In the genomic region with DNA sequence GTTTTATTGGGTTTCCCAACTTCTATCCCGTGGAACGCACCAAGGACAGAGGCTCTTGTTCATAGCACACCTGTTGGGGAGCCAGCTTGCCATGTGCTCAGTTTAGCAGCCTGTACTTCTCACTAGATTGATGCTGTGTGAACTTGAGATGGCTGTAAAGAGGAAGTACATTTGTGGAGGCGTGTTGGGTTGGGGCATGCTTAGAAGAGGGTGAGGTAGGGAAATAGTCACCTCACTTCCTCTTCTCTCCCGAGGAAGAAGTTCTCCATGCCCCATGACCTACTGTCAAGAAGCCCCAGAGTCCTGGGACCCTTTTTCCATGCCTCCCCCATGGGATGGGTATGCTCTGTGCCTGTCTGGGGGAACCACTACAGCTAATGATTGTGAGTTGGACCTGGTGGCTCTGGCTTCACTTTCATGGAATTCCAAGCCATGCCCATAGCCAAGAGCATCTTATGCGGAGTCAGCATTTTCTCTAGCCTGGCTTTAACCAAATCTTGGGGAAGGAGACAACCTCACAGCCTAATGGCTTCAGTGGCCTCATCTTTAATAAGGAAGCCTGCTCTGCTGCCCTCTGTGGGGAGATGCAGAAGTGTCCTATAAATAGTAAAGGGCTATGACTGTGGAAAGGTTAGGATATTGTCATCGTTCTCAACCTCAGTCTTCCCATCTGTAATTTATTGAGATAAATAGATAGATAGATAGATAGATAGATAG, we compare ENCODE assay signal across 12 mouse cellular contexts. TPM values are rescaled to one million over a fixed set of nuclear protein-coding genes. Genes with fewer than 3 reads are reported as not detected.
A peak's percentile ranks its signal among the peaks of the same experiment; 100 is the strongest.
DNase-seq lines count a peak whose midpoint lies in the region; ATAC-seq and TF ChIP-seq lines count a peak whose summit lies in the region.
"Had no signal": no experiment of that assay in that cellular context is flagged by ENCODE, and none has a peak within 500 bp of the region (broad histone marks: within the 10 kb centered on the region; RNA-seq: fewer than 3 reads in every experiment).

No protein-coding gene starts in this region.

- DNase-seq in lung, embryonic 14.5 days = no peak
- no peak for DNase-seq in lung, postnatal 4 days
- DNase-seq in CH12.LX (ENCODE audit: extremely low read depth) = no peak
- peak; percentile 30 for DNase-seq in thymus, postnatal 14 days
- DNase-seq in urinary bladder, postnatal 14 days (ENCODE audit: low spot score) = no peak
- DNase-seq in cerebellum, postnatal 36 days = no peak
- DNase-seq: embryo, embryonic 11 days; gastrocnemius, postnatal 10 days had no signal

- H3K79me2 ChIP-seq in CH12.LX (replicated peaks; ENCODE audit: control insufficient read depth, extremely low read depth, insufficient read depth, poor library complexity, severe bottlenecking) = no peaks in the 10 kb centered on the region

- no peak overlapping the region for H3K4me3 ChIP-seq in lung, embryonic 14.5 days (ENCODE audit: low read depth, low read length)
- no peak overlapping the region for H3K4me3 ChIP-seq in CH12.LX (replicated peaks in 1 of 3; ENCODE audit: low read depth in 2 of 3, low read length in 2 of 3, poor library complexity in 1 of 3)
- H3K4me3 ChIP-seq: forebrain, embryonic 10.5 days; midbrain, embryonic 13.5 days had no signal

- no peak overlapping the region for H3K4me2 ChIP-seq in lung, embryonic 14.5 days
- no peak overlapping the region for H3K4me2 ChIP-seq in CH12.LX (ENCODE audit: insufficient read depth, low read depth, poor library complexity, severe bottlenecking)
- H3K4me2 ChIP-seq: midbrain, embryonic 13.5 days had no signal

- WGBS in lung, embryonic 14.5 days = 76% methylated on average over 6 of the region's 6 CpGs

- no peaks in the 10 kb centered on the region for H3K4me1 ChIP-seq in lung, embryonic 14.5 days (ENCODE audit: insufficient read depth)
- H3K4me1 ChIP-seq in CH12.LX (ENCODE audit: control insufficient read depth in 1 of 2, insufficient read depth in 2 of 2) = peaks cover 19 to 37% of the 10 kb centered on the region in 2 experiments; a peak in 3 of 4 replicates
- H3K4me1 ChIP-seq: midbrain, embryonic 13.5 days had no signal

- H3K27ac ChIP-seq in lung, embryonic 14.5 days (ENCODE audit: low read depth) = no peak overlapping the region
- 0 out of 2 replicates have a peak overlapping the region, but pooled peaks have one; percentile 39 for H3K27ac ChIP-seq in CH12.LX (ENCODE audit: insufficient read depth, low read depth)
- H3K27ac ChIP-seq: forebrain, embryonic 10.5 days; liver, embryonic 14.5 days; midbrain, embryonic 13.5 days had no signal

- H3K9me3 ChIP-seq in lung, embryonic 14.5 days (ENCODE audit: low read depth, low read length) = no peaks in the 10 kb centered on the region
- H3K9me3 ChIP-seq in CH12.LX (replicated peaks; ENCODE audit: low read length) = no peaks in the 10 kb centered on the region
- H3K9me3 ChIP-seq: forebrain, embryonic 10.5 days; midbrain, embryonic 13.5 days had no signal

- no peak overlapping the region for H3K9ac ChIP-seq in lung, embryonic 14.5 days
- H3K9ac ChIP-seq in CH12.LX (ENCODE audit: insufficient read depth, low read depth) = 0 out of 2 replicates have a peak overlapping the region, but pooled peaks have one; percentile 2
- H3K9ac ChIP-seq: liver, embryonic 14.5 days; midbrain, embryonic 13.5 days had no signal

- H3K36me3 ChIP-seq in lung, embryonic 14.5 days (ENCODE audit: insufficient read depth) = no peaks in the 10 kb centered on the region
- no peaks in the 10 kb centered on the region for H3K36me3 ChIP-seq in CH12.LX (replicated peaks in 1 of 2; ENCODE audit: control insufficient read depth in 1 of 2, insufficient read depth in 1 of 2, low read length in 1 of 2)
- H3K36me3 ChIP-seq: forebrain, embryonic 10.5 days; midbrain, embryonic 13.5 days had no signal

- peak; percentile 31 for TF ChIP-seq CTCF in lung, embryonic 14.5 days (IDR thresholded peaks at IDR 0.05; ENCODE audit: low read depth)
- TF ChIP-seq CTCF in CH12.LX (conservative IDR thresholded peaks at IDR 0.05 in 1 of 2, IDR thresholded peaks at IDR 0.05 in 1 of 2; ENCODE audit: low read depth in 2 of 2, low read length in 2 of 2) = peak in 1 of 2 experiments; percentile 39; a peak in 2 of 4 replicates

- no peak for ATAC-seq in lung, embryonic 14.5 days (ENCODE audit: insufficient read depth)
- peak; percentile 70 for ATAC-seq in common myeloid progenitor, adult 5-6 weeks (replicated peaks; ENCODE audit: low read depth, poor library complexity, severe bottlenecking)
- ATAC-seq: midbrain, embryonic 13.5 days had no signal

- TF ChIP-seq RAD21 in CH12.LX (IDR thresholded peaks at IDR 0.05; ENCODE audit: low read depth, low read length) = no peak

- no peak for TF ChIP-seq EP300 in CH12.LX (IDR thresholded peaks at IDR 0.05; ENCODE audit: low read length)

- dilution Hi-C loops in CH12.LX (cut with MboI; ENCODE audit: extremely low pct_ligation_motif_present, extremely low pct_unique_long_range_greater_than_20kb, low sequenced_read_pairs) = no loop called here

- in situ Hi-C loops in CH12.LX (cut with MboI; ENCODE audit: low pct_ligation_motif_present, low pct_unique_long_range_greater_than_20kb, low sequenced_read_pairs) = no loop called here

- no peaks in the 10 kb centered on the region for H3K27me3 ChIP-seq in lung, embryonic 14.5 days (ENCODE audit: insufficient read depth, low read length)
- no peaks in the 10 kb centered on the region for H3K27me3 ChIP-seq in CH12.LX (replicated peaks)
- H3K27me3 ChIP-seq: midbrain, embryonic 13.5 days had no signal

- 0 out of 2 replicates have a peak, but pooled peaks have one; percentile 21 for TF ChIP-seq POLR2A in CH12.LX (IDR thresholded peaks at IDR 0.05; ENCODE audit: low read depth, low read length)

TF ChIP-seq in CH12.LX, 34 proteins besides CTCF, POLR2A, EP300 and RAD21 (continues in another document):
- TF ChIP-seq RCOR1 (conservative IDR thresholded peaks at IDR 0.05; ENCODE audit: low read depth, low read length) (no peak), ZNF384 (IDR thresholded peaks at IDR 0.05; ENCODE audit: low read depth, low read length) (no peak), E2F4 (IDR thresholded peaks at IDR 0.05; ENCODE audit: insufficient replicate concordance, low read depth, low read length) (no peak), ELF1 (IDR thresholded peaks at IDR 0.05; ENCODE audit: low read depth, low read length) (no peak; the same call in 1 of the 2 replicates), MEF2A (IDR thresholded peaks at IDR 0.05; ENCODE audit: borderline replicate concordance, low read depth, low read length) (peak; percentile 9; the same call in 1 of the 2 replicates), USF1 (IDR thresholded peaks at IDR 0.05; ENCODE audit: low read depth, low read length) (no peak), ZMIZ1 (IDR thresholded peaks at IDR 0.05; ENCODE audit: low read depth, low read length) (no peak), ETS1 (conservative IDR thresholded peaks at IDR 0.05; ENCODE audit: low read depth, low read length) (no peak), ZKSCAN1 (IDR thresholded peaks at IDR 0.05; ENCODE audit: borderline replicate concordance, low read depth, low read length) (no peak), IRF4 (IDR thresholded peaks at IDR 0.05; ENCODE audit: low read depth, low read length) (no peak), SIN3A (IDR thresholded peaks at IDR 0.05; ENCODE audit: low read length) (0 out of 2 replicates have a peak, but pooled peaks have one; percentile 45), HCFC1 (IDR thresholded peaks at IDR 0.05; ENCODE audit: low read depth, low read length) (no peak), CHD2 (IDR thresholded peaks at IDR 0.05; ENCODE audit: low read length) (no peak), BHLHE40 (IDR thresholded peaks at IDR 0.05; ENCODE audit: low read depth, low read length) (0 out of 2 replicates have a peak, but pooled peaks have one; percentile 36), TBP (conservative IDR thresholded peaks at IDR 0.05; ENCODE audit: low read depth, low read length) (no peak), KAT2A (IDR thresholded peaks at IDR 0.05; ENCODE audit: insufficient replicate concordance, low read length) (0 out of 2 replicates have a peak, but pooled peaks have one; percentile 17), MAZ (IDR thresholded peaks at IDR 0.05; ENCODE audit: low read depth, low read length) (no peak), ZC3H11A (IDR thresholded peaks at IDR 0.05; ENCODE audit: low read depth, low read length) (no peak), JUND (conservative IDR thresholded peaks at IDR 0.05; ENCODE audit: low read depth, low read length) (no peak), JUN (IDR thresholded peaks at IDR 0.05; ENCODE audit: insufficient read depth, low read depth, low read length) (no peak), POLR2AphosphoS2 (IDR thresholded peaks at IDR 0.05; ENCODE audit: low read depth, low read length) (no peak), TCF12 (IDR thresholded peaks at IDR 0.05; ENCODE audit: low read depth, low read length) (no peak), GABPA (IDR thresholded peaks at IDR 0.05; ENCODE audit: insufficient replicate concordance, low read depth, low read length) (no peak), MYC (IDR thresholded peaks at IDR 0.05; ENCODE audit: low read depth, low read length) (peak; percentile 79), UBTF (IDR thresholded peaks at IDR 0.05; ENCODE audit: low read depth, low read length) (no peak), SMC3 (IDR thresholded peaks at IDR 0.05; ENCODE audit: low read depth, low read length) (no peak; the same call in 1 of the 2 replicates), MAFK (IDR thresholded peaks at IDR 0.05; ENCODE audit: insufficient replicate concordance, low read length) (peak; percentile 86), CHD1 (IDR thresholded peaks at IDR 0.05; ENCODE audit: low read depth, low read length) (no peak), MXI1 (IDR thresholded peaks at IDR 0.05; ENCODE audit: low read depth, low read length) (peak; percentile 52; the same call in 1 of the 2 replicates), NELFE (IDR thresholded peaks at IDR 0.05; ENCODE audit: low read depth, low read length) (peak; percentile 43; the same call in 1 of the 2 replicates), NRF1 (IDR thresholded peaks at IDR 0.05; ENCODE audit: low read depth, low read length) (peak; percentile 10; the same call in 1 of the 2 replicates)

RNA-seq across cellular contexts. Expression of gene Sash3, which starts 18.6 kb away (rescaled TPM):
- 2.1 and 2.6 TPM in 2 replicates for polyA plus RNA-seq in lung, embryonic 14.5 days (2014; fragmentation: Nextera tagmentation; extraction: Ambion mirVana)
- total RNA-seq in CH12.LX (2012; rRNA removed) = 88.9 and 96.3 TPM in 2 replicates
- total RNA-seq in CH12.LX (2014; rRNA removed) = 138 and 148 TPM in 2 replicates
- 87.6 and 90.9 TPM in 2 replicates for polyA plus RNA-seq in CH12.LX (2012; ENCODE audit: insufficient read length, low read depth)
- total RNA-seq in common myeloid progenitor, adult 5-6 weeks (2017) = 96.2 and 103 TPM in 2 replicates

RNA-seq across cellular contexts. Expression of gene Xpnpep2, which starts 19.1 kb away (rescaled TPM):
- 1.3 and 1.5 TPM in 2 replicates for polyA plus RNA-seq in lung, embryonic 14.5 days (2014; fragmentation: Nextera tagmentation; extraction: Ambion mirVana)
- total RNA-seq in CH12.LX (2012; rRNA removed) (0.04 and 0.08 TPM in 2 replicates), CH12.LX (2014; rRNA removed) (0.05 and 0.09 TPM in 2 replicates)
- polyA plus RNA-seq in CH12.LX (2012; ENCODE audit: insufficient read length, low read depth) = 0.07 and 0.14 TPM in 2 replicates
- not detected in 2 replicates for total RNA-seq in common myeloid progenitor, adult 5-6 weeks (2017)
